Mouse (Mus musculus) kidney, adult 9 months (tissue): ENCODE results near the gene Gm21985.

Source experiments
- DNase-seq: peaks from one replicate; pipeline ENCODE4 v3.0.0; 2022

Gene Gm21985

DNA sequence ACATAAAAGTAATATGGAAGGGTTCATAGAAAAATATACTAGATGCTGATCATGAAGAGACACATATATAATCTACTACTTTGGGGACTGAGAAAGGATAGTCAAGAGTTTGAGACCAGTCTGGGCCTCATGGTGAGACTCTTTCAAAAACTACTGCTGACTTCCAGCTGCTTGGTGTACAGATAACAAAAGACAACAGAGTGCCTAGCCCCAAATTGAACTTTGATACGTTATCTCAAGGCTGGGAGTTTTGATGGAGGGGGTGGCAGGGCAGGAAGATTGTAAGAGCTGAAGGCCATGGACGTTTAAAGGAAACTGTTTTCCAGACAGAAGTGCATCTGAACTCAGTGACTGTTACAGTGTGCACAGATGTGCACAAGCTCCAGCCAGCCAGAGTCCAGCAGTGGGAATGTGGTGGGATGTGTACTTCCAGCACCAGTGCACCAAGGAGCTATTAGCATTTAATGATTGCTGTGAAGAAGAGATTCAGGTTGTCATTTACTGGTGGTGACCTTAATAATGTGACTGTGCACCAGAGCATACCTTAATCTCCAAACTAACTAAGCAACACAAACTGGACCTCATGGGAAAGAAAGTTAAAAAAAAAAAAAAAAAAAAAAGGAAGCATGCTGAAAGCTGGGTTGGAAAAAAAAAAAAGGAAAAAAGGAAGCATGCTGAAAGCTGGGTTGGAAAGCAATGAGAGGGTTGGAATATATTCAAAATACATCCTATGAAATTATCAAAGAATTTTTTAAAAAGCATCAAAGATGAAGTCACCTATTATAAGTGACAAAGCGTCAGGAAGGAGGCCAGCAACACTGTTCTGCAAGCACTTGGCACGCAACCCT, 66.2 kb downstream of the Gm21985 start:
- DNase-seq, result no peak

DNA sequence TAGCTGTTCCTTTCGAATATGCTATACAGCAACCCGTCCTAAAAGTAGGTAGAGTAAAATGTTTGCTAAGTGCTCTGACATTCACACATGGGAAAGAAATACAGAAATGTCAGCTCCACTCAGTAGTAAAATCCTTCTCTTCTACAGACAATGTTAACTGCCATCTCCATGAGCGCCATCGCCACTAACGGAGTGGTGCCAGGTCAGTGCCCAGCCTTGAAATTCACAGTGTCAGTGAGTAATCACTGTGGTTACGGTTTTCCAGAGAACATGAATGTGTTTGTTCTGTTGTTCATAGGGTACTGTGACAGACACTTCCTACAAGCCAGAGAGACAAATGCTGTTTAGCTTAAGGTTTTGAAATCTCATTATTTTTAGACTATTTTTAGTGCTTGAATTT, 71.1 kb downstream of the Gm21985 start:
- DNase-seq, result no peak

DNA sequence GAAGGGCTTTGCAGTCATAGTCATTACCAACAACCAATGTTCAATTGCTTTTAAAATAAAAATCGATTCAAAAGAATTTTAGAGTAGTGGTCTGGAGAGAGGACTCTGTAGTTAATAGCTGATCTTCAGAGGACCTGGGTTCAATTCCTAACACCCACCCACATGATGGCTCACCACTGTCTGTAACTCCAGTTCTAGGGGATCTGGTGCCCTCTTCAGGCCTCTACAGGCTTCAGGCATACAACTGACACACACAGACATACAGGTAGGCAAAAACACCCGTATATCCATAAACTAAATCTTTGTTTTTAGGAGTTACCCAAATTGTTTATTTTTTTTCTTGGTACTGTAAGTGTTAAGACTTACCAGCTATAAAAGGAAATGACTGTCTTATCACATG, 73.6 kb downstream of the Gm21985 start:
- DNase-seq, result peak; percentile 22

DNA sequence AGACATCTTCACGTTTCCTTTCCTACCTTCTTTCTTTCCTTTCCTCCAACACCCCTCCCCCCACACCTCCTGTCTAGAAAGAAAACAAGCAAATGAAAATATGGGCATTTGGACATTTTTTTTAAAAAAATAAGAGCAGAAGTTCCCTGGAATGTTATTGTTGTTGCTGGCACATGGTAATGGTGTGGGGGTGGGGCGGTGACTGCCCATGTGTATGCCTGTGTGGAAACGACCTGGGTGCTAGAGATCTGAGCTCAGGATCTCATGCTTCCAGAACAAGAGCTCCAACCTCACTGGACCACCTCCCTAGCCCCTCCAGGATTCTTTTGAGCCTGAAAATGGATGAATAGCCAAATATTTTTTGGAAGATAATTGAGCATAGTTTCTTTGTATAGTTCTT, 75.0 kb downstream of the Gm21985 start:
- no peak for DNase-seq

DNA sequence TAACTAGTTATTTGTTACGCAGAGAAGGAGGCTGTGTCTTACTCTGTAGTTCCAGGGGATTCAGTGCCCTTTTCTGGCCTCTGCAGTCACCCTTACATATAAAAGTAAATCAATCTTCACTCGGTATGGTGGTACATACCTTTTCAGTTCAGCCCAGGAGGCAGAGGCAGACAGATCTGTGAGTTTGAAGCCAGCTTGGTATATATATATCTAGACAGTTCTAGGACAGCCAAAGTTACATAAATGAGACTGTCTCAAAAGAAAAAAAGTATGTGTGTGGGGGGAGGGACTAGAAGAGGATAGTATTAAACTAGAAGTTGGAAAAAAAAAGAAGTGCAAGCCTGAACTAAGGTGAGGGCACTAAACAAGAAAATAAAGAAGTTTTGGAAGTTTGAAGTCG, 82.1 kb downstream of the Gm21985 start:
- no peak for DNase-seq

DNA sequence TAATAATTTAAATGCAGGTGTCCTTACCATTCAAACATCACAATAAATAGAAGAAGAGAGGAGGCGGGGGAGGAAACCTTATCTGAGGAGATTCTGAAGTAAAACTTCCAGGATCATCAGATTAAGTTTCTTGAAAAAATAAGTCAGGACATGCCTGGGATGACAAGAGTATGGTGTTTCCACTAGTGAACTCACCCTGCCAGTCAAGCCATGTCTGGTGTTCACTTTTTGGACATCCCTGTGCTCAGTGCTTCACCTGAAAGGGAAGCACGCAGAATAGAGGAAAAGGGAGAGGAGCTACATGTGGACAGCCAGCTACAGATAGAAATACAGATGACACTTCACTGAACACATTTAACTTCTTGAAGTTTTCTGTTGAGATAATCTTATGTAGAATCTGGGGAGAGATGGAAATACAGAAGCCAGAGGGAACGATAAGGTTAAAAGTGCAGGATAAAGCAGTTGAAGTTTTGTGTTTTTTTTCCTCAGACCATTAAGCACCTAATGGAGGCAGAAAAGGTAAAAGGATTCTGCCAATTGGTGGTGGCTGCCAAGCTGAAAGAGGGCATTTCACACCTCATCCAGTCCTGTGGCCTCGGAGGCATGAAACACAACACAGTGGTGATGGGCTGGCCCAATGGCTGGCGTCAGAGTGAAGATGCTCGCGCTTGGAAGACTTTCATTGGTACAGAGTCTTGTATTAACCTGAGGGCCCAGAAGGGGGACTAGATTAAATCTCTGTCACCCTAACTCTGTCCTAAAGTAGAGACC, 87.8 kb downstream of the Gm21985 start:
- no peak for DNase-seq

DNA sequence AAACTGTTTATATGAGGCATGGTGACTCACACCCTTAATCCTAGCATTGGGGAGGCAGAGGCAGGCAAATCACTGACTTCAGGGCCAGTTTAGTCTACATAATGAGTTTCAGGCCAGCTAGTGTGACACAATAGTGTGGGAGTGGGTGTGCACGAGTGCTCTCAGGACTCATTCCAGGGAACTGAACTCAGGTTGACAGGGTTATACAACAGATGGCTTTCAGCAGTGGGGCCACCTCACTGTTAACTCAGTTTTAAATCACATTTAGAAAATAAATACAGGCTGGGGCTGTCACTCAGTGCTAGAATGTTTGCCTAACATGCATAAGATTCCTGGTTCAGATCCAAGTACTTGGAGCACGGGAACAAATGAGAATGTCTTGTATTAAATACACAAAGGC, 93.5 kb downstream of the Gm21985 start:
- DNase-seq, result no peak

DNA sequence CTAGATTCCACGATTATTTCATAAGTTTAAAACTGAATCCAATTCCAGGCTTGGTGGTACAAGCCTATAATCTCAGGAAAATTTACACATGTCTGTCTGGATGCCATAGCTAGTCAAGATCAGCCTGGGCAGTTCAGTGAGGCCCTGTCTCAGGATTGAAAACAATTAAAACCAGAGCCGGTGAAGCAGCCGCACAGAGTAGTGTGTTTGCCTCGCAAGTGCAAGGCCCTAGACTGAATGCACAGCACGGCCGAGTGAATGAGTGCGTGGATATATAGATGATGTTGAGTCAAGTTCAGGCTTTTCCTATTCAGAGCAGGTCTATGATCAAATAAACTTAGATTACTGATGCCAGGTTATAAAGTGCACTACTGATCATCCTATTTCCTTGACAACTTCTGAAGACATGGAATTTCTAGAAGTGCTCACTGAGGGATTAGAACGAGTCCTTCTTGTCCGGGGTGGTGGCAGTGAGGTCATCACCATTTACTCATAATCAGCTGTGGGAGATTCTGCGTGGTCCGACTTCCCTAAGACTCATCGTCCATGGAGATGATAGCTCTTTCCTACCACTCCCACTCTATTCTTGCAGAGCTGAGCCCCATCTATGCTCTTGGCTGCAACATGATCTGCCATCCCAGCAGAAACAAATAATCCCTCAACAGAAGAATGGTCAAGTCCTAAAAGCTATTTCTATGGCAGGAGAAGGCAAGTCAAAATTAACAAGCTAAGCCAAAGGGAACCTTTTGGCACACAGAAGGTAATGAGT, 94.1 kb downstream of the Gm21985 start:
- DNase-seq, result no peak

DNA sequence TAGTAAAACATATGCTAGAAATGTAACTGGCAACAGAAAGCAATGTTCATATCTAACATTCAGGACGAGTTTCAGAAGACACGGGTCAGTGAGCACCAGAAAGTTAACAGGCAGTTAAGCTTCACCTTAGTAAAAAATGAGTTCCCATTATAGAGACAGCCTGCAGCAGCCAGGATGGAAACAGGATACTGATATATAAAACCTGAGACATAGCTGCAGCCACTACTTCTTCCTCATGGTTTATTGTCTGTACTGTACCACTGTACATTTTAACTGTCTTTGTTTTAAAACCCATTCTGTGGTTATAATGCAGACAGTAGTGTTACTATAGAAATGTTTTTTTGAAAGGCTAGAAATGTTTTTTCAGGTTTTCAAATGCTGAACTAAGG, 94.7 kb downstream of the Gm21985 start:
- no peak for DNase-seq

DNA sequence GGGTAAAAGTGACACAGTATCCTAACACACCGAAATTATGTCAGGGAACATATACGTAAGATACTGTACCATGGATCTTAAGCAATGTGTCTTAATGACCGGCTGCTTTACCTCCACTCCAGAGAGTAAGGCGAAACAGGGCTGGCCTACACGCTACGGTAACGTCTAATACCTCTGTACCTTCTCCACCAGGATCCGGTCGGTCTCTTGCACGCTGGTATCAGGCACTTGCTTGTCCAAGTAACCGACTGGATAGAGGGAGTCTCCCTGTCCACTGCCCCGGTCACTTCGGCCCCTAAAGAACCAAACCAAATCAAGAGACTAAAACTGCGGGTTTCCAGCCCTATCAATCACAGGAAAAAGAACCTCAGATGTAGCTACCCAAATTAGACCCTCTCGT, 101.1 kb downstream of the Gm21985 start:
- no peak for DNase-seq

DNA sequence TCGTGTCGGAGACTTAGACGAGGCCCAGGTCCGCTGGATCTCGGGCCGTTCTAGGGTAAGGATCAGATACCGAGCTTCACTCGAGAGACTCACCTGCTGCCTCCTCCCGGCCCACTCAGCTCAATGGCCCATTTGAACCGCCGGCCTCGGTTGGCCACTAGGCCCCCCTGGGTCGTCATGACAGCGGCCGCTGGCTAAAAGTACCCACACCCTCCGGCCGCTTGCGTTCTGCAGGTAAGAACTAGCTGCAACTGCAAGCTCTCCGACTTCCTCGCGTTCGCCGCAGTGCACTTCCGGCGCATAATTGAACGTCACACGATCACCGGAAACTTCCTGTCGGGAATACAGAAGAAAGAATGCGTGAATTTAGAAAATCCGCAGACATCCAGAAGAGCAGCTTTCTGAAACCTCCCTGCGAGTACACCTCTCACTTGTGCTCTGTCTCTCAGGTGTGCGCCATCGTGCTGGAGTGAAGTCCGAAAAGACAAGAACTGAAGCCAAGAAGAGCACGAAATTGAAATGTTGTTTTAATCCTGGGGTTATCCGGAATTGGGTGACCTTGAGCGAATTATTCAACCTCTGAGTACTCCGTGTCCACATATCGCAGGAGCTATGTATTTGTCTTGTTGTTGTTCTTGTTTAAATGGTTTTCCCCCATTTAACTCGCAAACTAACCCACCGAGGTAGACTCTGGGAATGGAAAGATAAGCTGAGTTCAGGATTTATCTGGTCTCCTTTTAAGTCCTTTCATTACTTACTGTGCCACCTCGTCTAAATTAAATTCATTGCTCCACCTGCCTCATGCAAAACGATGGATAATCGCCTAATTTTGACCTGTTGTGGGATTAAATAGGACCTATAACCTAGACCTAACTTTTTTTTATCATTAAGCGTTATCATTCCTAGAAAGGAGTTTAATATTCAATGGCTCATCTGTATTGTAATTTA, 101.9 kb downstream of the Gm21985 start, which contains the start of gene Emc4:
Gene Emc4, minus strand, starts transcription at position 302 of the 948 bp plus-strand sequence.
- DNase-seq, result peak; percentile 93

DNA sequence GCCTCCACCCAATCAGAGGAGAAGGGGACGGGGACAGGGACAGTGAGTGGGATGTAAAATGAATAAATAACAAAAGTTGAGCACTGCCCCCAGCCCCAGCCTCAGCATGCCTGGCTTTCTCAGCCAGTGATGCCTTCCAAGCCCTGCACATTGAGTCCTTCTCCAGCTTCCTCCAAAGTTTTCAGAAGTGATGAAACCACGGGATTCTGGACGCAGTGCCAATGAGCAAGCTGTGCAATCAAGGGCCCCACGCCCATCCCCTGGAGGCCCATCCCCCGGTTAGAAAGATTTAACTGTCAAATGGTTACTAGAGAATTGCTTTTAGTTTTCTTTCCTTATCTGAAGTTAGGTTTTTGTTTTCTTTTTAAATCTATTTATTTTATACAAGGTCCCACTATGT, 103.8 kb downstream of the Gm21985 start:
- no peak for DNase-seq

DNA sequence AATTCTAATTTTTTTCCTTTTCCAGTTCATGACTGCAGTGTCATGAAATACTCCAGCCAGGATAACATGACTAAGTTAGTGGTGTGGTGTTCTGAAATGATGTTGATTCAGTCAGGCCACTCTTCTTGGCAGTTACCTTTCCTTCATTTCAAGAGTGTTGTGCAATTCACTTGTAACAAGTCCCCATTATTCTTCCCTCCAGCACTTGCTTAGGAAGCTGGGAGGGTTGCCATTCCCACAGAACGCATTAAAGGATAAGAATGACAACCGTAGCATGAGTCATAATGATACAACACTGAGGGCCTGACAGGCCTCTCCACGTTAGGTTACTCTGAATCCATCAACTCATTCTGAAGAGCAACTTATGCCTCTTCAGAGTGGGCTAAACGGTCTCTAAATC, 107.0 kb downstream of the Gm21985 start:
- DNase-seq, result no peak

DNA sequence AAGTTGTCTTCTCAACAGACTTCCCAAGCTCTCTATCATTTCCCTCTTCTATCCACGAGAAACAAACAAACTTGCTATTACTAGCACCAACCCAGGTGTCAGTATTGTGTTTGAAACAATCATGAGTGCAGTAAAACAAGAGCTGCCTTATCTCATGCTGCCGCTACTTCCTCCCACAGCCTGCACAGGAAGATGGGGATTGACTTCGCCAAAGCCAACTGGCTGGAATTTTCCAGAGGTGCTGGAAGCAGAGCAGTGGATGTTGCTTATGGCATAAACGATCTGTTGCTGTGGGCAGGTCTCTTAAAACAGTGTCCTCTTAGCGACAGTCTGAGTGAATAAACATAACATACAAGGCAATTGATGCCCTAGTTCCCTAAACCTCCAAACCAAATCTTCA, 108.5 kb downstream of the Gm21985 start:
- DNase-seq, result peak; percentile 26

DNA sequence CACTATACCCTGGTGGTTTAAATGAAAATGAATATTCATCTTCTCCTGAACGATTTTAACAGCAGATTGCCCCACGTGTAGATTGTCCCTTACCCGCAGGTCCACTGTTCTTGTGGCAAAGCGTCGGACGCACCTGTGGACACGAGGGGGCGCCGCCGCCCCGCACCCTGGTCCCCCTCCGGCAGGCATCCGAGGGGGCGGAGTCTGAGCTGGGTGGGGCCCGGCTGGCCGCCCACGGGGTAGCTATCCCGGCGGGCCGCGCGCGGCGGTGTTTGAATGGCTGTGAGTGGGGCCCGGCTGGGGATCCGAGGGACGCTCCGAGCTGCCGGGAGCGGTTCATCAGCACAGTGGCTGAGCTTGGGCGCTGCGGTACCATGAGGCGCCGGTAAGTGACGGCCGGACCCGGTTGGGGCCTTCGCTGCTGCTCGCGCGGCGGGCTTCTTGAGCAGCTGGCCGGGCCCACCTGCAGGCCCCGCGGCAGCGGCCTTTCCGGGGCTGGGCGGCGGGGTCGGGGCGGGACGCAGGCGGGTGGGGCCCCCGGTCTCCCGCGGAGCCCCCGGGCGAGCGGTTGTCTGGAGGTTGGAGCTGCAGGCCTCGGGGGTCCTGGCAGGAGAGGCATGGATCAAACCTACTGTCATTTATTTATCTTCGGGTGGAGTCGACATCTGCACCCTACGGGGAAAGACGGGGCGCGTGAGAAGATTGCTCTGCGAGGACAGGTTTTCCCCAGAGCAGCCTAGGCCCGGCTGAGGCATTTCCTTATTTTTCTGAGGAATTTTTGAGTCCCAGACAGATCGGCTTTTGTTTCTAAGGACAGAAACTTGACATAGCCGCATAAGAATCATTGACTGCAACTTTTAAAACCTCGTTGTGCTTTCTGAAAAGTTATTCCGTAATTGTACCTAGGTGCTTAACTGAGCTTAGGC, 113.1 kb downstream of the Gm21985 start, which contains the start of gene Katnbl1:
Gene Katnbl1, plus strand, starts transcription at position 239 of the 926 bp plus-strand sequence.
- peak; percentile 93 for DNase-seq

DNA sequence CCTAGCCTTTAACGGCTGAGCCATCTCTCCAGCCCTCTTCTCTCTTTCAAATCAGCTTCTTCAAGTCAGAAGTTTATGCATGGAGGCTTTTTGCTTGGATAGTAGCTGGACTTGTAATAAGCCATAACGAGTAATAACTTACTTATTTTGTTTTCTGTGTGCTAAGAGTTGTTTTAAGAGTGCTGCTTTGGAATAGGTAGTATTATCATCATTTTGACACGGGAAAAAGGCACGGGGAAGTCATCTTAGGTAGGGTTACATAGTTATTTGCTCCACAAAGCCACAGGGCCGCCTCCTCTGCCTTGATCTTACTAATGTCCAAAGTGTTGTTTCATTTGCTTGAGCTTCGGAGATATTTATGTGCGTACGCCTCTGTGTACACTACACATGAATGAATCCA, 114.0 kb downstream of the Gm21985 start:
- no peak for DNase-seq

DNA sequence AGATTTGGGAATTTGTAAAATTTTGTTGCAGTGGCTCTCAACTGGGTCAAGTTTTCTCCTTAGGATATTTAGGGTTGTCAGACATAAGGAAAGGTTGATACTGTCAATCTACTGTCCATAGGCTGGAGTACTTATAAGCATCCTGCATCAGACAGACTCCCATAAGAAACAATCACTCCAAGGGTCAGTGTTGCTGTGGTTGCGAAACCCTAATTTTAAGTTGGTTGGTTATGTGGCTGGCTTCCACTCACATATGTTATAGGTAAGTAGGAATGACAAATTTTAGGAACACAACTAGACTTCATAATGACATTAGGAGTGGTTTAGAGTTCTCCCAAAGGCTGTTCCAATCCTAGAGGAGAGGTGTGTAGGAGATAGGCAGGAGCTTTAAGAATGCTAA, 115.1 kb downstream of the Gm21985 start:
- no peak for DNase-seq

DNA sequence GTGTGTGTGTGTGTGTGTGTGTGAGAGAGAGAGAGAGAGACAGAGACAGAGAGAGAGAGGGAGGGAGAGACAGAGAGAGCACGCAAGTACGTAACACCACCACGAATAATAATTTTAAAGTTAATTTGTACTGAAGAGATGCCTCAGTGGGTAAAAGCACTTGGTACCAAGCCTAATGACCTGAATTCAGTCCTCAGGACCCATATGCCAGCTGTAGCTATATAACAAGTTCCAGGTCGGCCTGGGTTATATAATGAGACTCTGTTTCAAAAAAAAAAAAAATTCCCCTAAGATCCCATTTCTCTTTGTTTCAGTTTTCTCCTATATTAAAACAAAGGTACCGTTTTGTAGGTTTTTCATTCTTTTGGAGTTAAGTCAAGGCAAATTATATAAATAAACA, 124.7 kb downstream of the Gm21985 start:
- no peak for DNase-seq

DNA sequence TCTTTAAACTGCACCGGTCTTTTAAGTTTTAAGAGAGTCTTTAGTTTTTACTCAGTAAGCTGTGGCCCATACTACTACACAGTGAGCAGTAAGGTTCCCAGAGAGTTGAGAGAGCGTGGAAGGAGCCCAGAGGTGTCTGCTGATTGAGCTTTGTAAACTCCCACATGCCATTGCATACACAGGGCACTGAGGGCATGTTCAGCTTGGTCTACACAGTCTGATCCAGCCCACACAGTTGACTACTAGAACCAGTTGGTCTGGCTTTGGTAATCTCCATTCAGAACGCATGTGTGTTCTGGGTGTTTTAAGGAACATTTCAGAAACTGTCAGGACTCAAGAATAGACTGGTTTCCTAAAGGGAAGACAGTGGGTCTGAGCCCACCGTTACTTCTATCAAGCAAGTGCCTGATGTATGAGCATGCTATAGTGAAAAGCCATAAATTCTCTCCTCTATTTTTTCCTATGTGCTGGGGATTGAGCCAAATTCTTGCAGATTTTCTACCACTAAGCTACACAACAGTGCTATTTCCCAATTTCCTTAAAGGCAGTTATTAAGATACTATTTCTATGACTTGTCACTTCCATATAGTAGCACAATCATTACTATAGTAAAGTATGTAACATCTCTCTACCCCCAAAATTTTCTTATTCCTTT, 125.4 kb downstream of the Gm21985 start:
- DNase-seq, result no peak

DNA sequence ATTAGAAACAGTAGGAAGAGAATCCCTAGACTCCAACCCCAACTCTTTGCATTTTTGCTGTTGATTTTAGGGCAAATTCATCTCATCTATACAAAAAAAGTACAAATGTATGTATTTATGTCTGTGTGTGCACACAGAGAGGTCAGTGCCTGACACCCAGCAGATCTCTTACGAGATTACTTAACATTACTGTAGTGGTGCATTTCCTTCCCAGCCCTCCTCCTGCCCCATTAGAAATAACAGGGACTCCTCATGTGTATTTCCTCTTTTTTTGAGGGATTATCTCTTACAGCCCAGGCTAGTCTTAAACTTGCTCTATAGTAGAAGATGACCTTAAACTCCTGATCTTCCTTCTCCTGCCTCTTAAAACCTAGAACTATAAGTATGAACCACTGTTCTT, 126.6 kb downstream of the Gm21985 start:
- no peak for DNase-seq

DNA sequence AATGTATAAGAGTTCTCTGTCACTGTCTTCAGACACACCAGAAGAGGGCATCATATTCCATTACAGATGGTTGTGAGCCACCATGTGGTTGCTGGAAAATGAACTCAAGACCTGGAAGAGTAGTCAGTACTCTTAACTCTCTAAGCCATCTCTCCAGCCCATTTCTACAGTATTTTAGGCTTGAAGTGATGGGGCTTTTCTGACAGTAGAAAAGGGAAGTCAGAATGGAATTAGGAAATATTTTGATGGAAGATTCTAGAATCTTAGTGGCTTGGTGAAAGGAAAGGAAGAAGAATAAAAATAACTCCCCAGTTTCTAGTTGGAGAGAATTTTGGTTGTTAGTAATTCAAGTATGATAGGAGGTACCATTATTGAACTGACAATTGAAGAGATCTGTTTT, 127.8 kb downstream of the Gm21985 start:
- no peak for DNase-seq
